Mouse (Mus musculus): Measurements from ENCODE around the gene Acacb.

The Acacb gene

GRCm38 (mm10) chr5:114176548-114177400, 30.4 kb downstream of the Acacb start:
- no peak for DNase-seq

- no peak for DNase-seq
Observed at GRCm38 (mm10) chr5:114177966-114178719, 31.8 kb downstream of the Acacb start.

- no peak for DNase-seq
Observed at GRCm38 (mm10) chr5:114179541-114179940, 33.2 kb downstream of the Acacb start.

DNA sequence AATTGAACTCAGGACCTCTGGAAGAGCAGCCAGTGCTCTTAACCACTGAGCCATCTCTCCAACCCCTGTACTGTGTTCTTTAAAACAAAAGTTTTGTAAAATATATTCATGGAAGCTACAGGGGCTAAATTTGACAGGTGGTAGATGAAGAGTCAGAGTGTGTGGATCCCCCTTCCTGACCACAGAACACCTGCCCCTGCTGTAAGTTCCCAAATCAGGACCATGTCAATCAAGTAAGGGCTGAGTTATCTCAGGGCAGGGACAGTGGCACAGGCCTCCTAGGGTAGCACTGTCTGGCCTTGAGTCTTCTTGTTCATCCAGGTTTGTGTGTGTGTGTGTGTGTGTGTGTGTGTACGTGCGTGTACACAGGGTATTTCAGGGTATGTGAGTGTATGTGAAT, 37.2 kb downstream of the Acacb start:
- no peak for DNase-seq

GRCm38 (mm10) chr5:114187108-114187507, 40.8 kb downstream of the Acacb start:
- DNase-seq = no peak

DNA sequence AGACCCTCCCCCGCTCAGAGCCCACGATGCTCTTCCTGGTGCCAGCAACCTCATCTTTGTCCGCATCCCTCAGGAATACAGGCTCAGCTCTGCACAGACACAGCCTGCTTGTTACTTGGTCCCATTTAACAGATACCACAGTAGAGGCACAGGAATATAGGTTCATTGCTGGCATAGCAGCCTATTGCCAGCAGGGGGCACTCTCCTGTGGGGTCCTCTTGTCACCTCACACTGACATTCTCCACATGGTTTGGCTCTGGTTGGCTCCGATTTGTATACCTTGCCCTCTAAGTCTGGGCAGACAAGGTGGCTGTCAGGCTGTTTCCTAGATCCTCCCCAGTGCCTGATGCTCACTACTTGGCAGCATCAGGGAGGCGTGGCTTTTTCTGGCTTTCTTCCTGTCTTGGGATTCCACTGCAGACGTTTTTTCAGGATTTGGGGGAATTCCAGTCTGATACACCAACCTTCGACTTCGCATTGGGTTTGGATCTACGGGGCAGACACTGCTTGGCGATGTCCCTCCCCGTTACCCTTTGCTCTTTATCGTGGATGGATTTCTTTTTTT, 42.6 kb downstream of the Acacb start:
- DNase-seq = no peak

- no peak for DNase-seq
Observed at GRCm38 (mm10) chr5:114194161-114194560, 47.8 kb downstream of the Acacb start.

DNA sequence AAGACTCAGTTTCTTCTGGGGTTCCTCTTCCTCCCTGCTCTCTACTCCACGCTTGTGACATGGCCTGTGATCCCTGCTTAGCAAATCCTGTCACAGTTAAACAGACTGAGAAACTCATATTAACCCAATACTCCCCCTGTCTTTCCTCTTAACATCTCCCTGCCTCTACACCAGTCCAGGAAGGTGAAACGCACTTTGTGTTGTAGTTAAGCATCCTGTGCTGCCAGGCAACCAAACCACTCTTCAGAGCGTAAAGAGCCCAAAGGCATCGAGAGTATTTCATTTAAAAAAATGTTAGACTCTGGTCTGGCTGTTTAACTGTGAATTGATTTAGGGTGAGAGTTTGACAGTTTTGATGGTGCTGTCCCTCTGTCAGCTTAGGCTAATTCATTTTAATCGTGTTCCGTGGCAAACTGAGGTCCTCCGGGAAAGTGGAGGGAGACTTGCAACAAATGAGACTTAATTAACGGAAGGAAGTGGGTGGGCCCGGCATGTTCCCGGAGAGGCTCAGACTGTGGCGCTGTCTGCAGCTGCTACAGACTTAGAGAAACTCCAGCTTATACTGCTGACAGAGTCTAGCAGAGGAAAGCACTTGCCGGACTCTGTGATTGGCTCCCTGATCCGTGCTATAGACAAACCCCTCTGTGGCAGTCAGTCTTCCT, 52.9 kb downstream of the Acacb start:
- peak; percentile 54 for DNase-seq

DNA sequence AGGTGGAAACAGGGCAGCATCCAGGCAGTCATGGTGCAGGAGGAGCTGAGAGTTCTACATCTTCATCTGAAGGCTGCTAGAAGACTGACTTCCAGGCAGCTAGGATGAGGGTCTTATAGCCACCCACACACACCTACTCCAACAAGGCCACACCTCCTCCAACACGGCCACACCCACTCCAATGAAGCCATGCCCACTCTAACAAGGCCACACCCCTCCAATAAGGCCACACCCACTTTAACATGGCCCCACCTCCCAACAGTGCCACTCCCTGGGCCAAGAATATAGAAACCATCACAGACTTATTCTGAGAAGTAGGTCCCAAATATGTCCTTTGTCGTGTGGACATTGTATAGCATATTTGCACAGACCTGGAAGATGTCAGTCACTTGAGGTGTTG, 59.8 kb downstream of the Acacb start:
- DNase-seq = no peak

DNA sequence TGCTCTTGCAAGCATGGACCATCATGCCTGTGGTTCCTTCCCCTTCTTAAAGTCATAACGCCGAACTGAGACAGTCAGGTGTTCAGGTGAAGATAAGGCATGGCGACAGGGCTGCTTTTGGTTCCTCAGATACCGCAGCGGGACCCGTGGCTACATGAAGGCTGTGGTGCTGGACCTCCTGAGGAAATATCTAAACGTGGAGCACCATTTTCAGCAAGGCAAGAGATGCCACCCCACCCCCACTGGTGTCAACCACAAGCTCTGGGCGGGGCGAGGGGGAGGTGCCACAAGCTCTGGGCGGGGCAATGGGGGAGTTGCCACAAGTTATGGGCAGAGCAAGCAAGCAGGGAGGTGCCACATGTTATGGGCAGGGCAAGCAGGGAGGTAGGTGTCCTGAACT, 66.8 kb downstream of the Acacb start:
- DNase-seq = no peak

DNA sequence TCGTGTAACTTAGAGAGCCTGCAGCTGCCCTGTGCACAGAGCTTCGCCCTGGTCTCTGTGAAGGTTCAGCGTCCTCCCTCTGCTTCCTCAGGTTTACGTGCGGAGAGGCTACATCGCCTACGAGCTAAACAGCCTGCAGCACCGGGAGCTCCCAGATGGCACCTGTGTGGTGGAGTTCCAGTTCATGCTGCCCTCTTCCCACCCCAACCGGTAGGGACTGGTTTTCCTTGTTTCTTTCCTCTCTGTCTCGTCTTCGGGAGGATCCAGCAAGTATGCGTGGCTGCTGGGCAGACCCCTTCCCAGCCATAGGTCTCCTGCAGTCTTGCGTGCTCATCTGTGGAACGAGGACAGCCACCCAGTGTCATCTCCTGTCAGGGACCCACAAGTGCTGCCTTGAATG, 72.4 kb downstream of the Acacb start:
- DNase-seq = no peak

- no peak for DNase-seq
Observed at GRCm38 (mm10) chr5:114226051-114226450, 79.7 kb downstream of the Acacb start.

GRCm38 (mm10) chr5:114228901-114229300, 82.6 kb downstream of the Acacb start:
- DNase-seq = no peak

DNA sequence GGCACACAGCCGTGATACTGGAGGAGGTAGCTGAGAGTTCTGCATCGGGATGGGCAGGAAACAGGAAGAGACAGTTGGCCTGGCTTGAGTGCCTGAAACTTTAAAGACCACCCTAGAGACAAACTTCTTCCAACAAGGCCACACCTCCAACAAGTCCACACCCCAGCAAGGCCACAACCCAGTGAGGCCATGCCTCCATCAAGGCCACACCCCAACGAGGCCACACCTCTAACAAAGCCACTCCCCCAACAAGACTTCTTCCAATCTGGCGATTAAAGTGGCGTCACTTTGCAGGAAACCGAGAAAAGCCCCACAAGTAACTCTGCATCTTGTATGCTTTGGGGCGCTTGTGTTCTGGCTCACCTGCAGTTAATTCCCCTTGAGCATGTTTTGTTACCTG, 92.6 kb downstream of the Acacb start:
- no peak for DNase-seq

DNA sequence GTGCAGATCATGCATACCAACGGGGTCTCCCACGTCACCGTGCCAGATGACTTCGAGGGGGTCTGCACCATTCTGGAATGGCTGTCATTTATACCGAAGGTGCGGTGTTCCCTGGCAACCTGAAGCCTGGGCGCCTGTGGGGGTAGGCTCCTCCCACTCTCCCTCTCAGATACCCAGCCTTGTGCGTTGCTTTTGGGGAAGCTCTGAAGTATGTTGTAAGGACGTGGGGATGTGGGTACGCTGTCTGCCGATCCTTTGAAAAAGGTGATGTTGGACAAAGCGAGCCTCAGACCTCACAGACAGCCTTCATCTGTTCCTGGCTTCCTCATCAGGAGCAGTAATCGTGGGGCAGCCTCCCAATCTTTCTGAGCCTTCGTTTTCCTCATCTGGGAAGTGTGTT, 93.4 kb downstream of the Acacb start:
- no peak for DNase-seq

GRCm38 (mm10) chr5:114246465-114246864, 100.1 kb downstream of the Acacb start:
- DNase-seq = no peak

DNA sequence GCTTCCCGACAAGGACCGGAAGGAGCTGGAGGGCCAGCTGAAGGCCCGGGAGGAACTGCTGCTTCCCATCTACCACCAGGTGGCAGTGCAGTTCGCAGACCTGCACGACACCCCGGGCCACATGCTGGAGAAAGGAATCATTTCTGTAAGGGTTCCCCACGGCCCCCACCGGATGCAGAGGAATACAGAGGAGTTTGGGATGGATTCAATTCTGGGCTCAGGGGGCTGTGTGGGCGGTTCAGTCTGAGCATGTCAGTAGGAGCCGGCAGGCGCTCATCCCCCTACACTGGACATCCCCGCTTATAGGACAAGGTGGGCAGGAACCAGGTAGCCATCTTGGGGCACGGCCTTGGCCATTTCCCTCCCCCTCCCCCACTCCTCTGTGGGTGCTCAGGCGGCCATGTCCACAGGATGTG, 101.8 kb downstream of the Acacb start:
- peak; percentile 91 for DNase-seq

GRCm38 (mm10) chr5:114259495-114259894, 113.2 kb downstream of the Acacb start:
- DNase-seq = no peak

DNA sequence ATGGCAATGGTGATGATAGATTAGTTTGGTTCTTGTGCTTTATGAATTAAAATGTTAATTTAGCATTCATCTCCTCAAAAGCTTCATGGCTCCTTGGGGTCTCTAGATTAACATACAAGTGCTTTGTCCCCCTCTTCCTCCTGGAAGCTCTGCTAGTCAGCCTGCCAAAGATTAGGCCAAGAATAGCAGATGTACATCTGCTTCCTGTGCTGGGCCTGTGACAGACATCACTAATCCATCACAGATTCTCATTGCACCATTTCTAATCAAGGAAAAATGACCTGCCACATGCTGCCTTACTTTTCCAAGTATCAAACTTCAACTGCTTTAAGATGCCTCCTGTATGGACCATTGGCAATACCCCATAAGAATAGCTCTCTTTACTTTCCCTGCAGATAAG, 115.2 kb downstream of the Acacb start:
- no peak for DNase-seq

GRCm38 (mm10) chr5:114264030-114264459, 117.7 kb downstream of the Acacb start:
- DNase-seq = peak; percentile 45

- no peak for DNase-seq
Observed at GRCm38 (mm10) chr5:114264791-114265190, 118.5 kb downstream of the Acacb start.

- no peak for DNase-seq
Observed at GRCm38 (mm10) chr5:114268646-114269045, 122.3 kb downstream of the Acacb start.

- no peak for DNase-seq
Observed at GRCm38 (mm10) chr5:114269499-114269898, 123.2 kb downstream of the Acacb start.

All from embryo, embryonic 11 days (tissue).